Mouse (Mus musculus) Muller cell, postnatal 12 days (primary cell): ENCODE results near the gene Plch1.

Experiments
- DNase-seq: peaks from one replicate; pipeline ENCODE4 v3.0.0-alpha.2; 2015; ENCODE audit errors: inconsistent ontology term

Plch1 gene

GRCm38 (mm10) chr3:63693694-63694093 is 205.6 kb downstream of the Plch1 start:
- no peak for DNase-seq

- DNase-seq, result no peak
These were observed 206.5 kb downstream of the Plch1 start for GRCm38 (mm10) chr3:63692727-63693126.

DNA sequence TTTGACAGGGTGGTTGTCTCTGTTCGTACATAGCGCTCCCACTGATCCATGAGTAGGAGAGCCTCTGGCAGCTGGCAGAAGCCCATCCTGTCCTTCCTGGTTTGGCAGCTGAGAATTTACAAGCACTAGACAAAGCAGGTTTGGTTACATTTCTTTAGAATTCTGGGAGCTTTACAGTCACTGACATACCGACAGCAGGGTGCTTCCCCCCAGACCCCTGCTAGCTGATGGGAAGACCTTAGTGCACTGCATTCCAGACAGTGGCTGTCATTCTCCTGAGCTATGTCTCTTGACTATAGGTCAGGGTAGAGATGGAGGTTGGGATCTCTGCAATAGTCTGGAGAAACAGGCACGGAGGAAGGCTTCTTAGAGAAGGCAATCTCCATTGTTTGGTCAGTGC is 230.5 kb downstream of the Plch1 start:
- peak; percentile 40 for DNase-seq

GRCm38 (mm10) chr3:63665307-63665706 is 234.0 kb downstream of the Plch1 start:
- no peak for DNase-seq

DNA sequence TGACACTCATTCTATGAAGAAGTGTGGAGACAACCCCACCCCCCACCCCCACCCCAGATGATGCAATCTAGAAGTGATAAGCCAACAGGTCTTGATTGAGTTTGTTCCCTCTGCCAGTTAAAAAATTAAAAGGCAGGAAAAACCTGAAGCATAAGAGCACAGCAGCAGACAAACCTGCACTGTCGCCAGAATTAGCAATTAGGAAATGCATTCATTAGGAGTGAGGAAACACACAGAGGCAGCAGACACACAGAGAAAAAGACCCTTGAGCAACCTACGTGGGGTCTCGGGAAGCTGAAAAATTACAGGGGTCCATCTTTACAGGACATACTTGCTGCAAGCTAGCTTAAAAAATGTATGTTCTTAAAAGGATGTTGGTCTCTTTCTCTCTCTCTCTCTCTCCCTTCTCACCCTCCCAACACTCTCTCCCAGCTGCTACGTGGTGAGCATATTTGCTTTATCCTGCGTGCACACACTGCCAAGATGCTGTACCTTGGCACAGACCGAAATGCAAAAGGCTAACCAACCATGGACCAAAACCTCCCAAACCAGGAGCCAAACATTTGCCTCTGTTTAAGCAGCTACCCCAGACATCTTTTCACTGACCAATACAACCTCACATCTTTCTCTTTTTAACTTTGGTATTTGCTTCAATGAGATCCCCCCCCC is 234.6 kb downstream of the Plch1 start:
- no peak for DNase-seq
